Mouse (Mus musculus): ENCODE results near the gene L3mbtl4. TPM values are rescaled to one million over a fixed set of nuclear protein-coding genes. Genes with fewer than 3 reads are reported as not detected.

Gene L3mbtl4
- polyA plus RNA-seq (2015; fragmentation: Nextera tagmentation; extraction: Ambion mirVana) = 0.18 and 0.37 TPM in 2 replicates

GRCm38 (mm10) chr17:68273527-68273926 is at the start of gene L3mbtl4:
Gene L3mbtl4, plus strand, starts transcription at chr17:68273797.
- H3K36me3 ChIP-seq (ENCODE audit: control insufficient read depth, insufficient read depth) = no peaks in the 10 kb centered on the region
- 1% methylated on average over 29 of the region's 29 CpGs for WGBS
- peak; percentile 73 for ATAC-seq
- no peaks in the 10 kb centered on the region for H3K9me3 ChIP-seq (ENCODE audit: control insufficient read depth)
- TF ChIP-seq CTCF (IDR thresholded peaks at IDR 0.05; ENCODE audit: low read depth) = peak; percentile 45; the same call in 1 of the 2 replicates
- H3K9ac ChIP-seq (ENCODE audit: low read depth, low read length) = no peak within 1 kb of the TSS
- no peaks in the 10 kb centered on the region for H3K4me1 ChIP-seq (replicated peaks; ENCODE audit: control insufficient read depth, insufficient read depth, low read length)
- peak within 1 kb of the TSS; percentile 83 for H3K4me2 ChIP-seq (replicated peaks; ENCODE audit: low read depth)
- no peak within 1 kb of the TSS for H3K27ac ChIP-seq (ENCODE audit: low read depth, low read length)
- peak within 1 kb of the TSS; percentile 41 for H3K4me3 ChIP-seq (ENCODE audit: low read depth, low read length)
- peaks cover 7% of the 10 kb centered on the region; the same call in 1 of the 2 replicates for H3K27me3 ChIP-seq (replicated peaks; ENCODE audit: control insufficient read depth, insufficient read depth, low read length)

- no peak for TF ChIP-seq CTCF (IDR thresholded peaks at IDR 0.05; ENCODE audit: low read depth)
- Histone ChIP-seq H3K9ac (ENCODE audit: low read depth, low read length) (no peak overlapping the region), H3K27me3 (replicated peaks; ENCODE audit: control insufficient read depth, insufficient read depth, low read length) (no peaks in the 10 kb centered on the region), H3K4me2 (replicated peaks; ENCODE audit: low read depth) (no peak overlapping the region), H3K36me3 (ENCODE audit: control insufficient read depth, insufficient read depth) (no peaks in the 10 kb centered on the region), H3K4me1 (replicated peaks; ENCODE audit: control insufficient read depth, insufficient read depth, low read length) (no peaks in the 10 kb centered on the region), H3K27ac (ENCODE audit: low read depth, low read length) (no peak overlapping the region), H3K9me3 (ENCODE audit: control insufficient read depth) (no peaks in the 10 kb centered on the region), H3K4me3 (ENCODE audit: low read depth, low read length) (no peak overlapping the region)
- no peak for ATAC-seq
- 63% methylated on average over 4 of the region's 4 CpGs for whole genome bisulfite sequencing
These were observed 43.1 kb upstream of the L3mbtl4 start for GRCm38 (mm10) chr17:68230484-68230883.

GRCm38 (mm10) chr17:68235380-68235779 is 38.2 kb upstream of the L3mbtl4 start:
- no peaks in the 10 kb centered on the region for H3K4me1 ChIP-seq (replicated peaks; ENCODE audit: control insufficient read depth, insufficient read depth, low read length)
- no peak overlapping the region for H3K9ac ChIP-seq (ENCODE audit: low read depth, low read length)
- no peak overlapping the region for H3K4me2 ChIP-seq (replicated peaks; ENCODE audit: low read depth)
- no peaks in the 10 kb centered on the region for H3K36me3 ChIP-seq (ENCODE audit: control insufficient read depth, insufficient read depth)
- H3K4me3 ChIP-seq (ENCODE audit: low read depth, low read length) = no peak overlapping the region
- H3K27me3 ChIP-seq (replicated peaks; ENCODE audit: control insufficient read depth, insufficient read depth, low read length) = no peaks in the 10 kb centered on the region
- H3K9me3 ChIP-seq (ENCODE audit: control insufficient read depth) = no peaks in the 10 kb centered on the region
- 87% methylated on average over 4 of the region's 4 CpGs for WGBS
- ATAC-seq = no peak
- TF ChIP-seq CTCF (IDR thresholded peaks at IDR 0.05; ENCODE audit: low read depth) = no peak
- no peak overlapping the region for H3K27ac ChIP-seq (ENCODE audit: low read depth, low read length)

- no peaks in the 10 kb centered on the region for H3K27me3 ChIP-seq (replicated peaks; ENCODE audit: control insufficient read depth, insufficient read depth, low read length)
- no peak for TF ChIP-seq CTCF (IDR thresholded peaks at IDR 0.05; ENCODE audit: low read depth)
- H3K36me3 ChIP-seq (ENCODE audit: control insufficient read depth, insufficient read depth) = no peaks in the 10 kb centered on the region
- ATAC-seq = no peak
- H3K4me1 ChIP-seq (replicated peaks; ENCODE audit: control insufficient read depth, insufficient read depth, low read length) = no peaks in the 10 kb centered on the region
- 71% methylated on average over 12 of the region's 12 CpGs for WGBS
- no peak overlapping the region for H3K9ac ChIP-seq (ENCODE audit: low read depth, low read length)
- H3K27ac ChIP-seq (ENCODE audit: low read depth, low read length) = no peak overlapping the region
- H3K4me3 ChIP-seq (ENCODE audit: low read depth, low read length) = no peak overlapping the region
- H3K4me2 ChIP-seq (replicated peaks; ENCODE audit: low read depth) = no peak overlapping the region
- H3K9me3 ChIP-seq (ENCODE audit: control insufficient read depth) = no peaks in the 10 kb centered on the region
These were observed 36.6 kb upstream of the L3mbtl4 start for GRCm38 (mm10) chr17:68236992-68237391.

- H3K4me1 ChIP-seq (replicated peaks; ENCODE audit: control insufficient read depth, insufficient read depth, low read length) = no peaks in the 10 kb centered on the region
- 83% methylated on average over 2 of the region's 2 CpGs for WGBS
- no peaks in the 10 kb centered on the region for H3K36me3 ChIP-seq (ENCODE audit: control insufficient read depth, insufficient read depth)
- no peaks in the 10 kb centered on the region for H3K9me3 ChIP-seq (ENCODE audit: control insufficient read depth)
- H3K4me3 ChIP-seq (ENCODE audit: low read depth, low read length) = no peak overlapping the region
- no peak for TF ChIP-seq CTCF (IDR thresholded peaks at IDR 0.05; ENCODE audit: low read depth)
- H3K9ac ChIP-seq (ENCODE audit: low read depth, low read length) = no peak overlapping the region
- no peak overlapping the region for H3K27ac ChIP-seq (ENCODE audit: low read depth, low read length)
- H3K27me3 ChIP-seq (replicated peaks; ENCODE audit: control insufficient read depth, insufficient read depth, low read length) = no peaks in the 10 kb centered on the region
- ATAC-seq = no peak
- H3K4me2 ChIP-seq (replicated peaks; ENCODE audit: low read depth) = no peak overlapping the region
These were observed 33.4 kb upstream of the L3mbtl4 start for GRCm38 (mm10) chr17:68240171-68240570.

- no peaks in the 10 kb centered on the region for H3K36me3 ChIP-seq (ENCODE audit: control insufficient read depth, insufficient read depth)
- no peak for ATAC-seq
- WGBS = 72% methylated on average over 7 of the region's 7 CpGs
- no peaks in the 10 kb centered on the region for H3K27me3 ChIP-seq (replicated peaks; ENCODE audit: control insufficient read depth, insufficient read depth, low read length)
- no peaks in the 10 kb centered on the region for H3K4me1 ChIP-seq (replicated peaks; ENCODE audit: control insufficient read depth, insufficient read depth, low read length)
- no peak overlapping the region for H3K4me3 ChIP-seq (ENCODE audit: low read depth, low read length)
- H3K9ac ChIP-seq (ENCODE audit: low read depth, low read length) = no peak overlapping the region
- H3K27ac ChIP-seq (ENCODE audit: low read depth, low read length) = no peak overlapping the region
- no peak for TF ChIP-seq CTCF (IDR thresholded peaks at IDR 0.05; ENCODE audit: low read depth)
- no peaks in the 10 kb centered on the region for H3K9me3 ChIP-seq (ENCODE audit: control insufficient read depth)
- no peak overlapping the region for H3K4me2 ChIP-seq (replicated peaks; ENCODE audit: low read depth)
These were observed 8.6 kb upstream of the L3mbtl4 start for GRCm38 (mm10) chr17:68264835-68265557.
